Mouse (Mus musculus) forebrain, postnatal 0 days (tissue): ENCODE results near the gene Gm20662. TPM values are rescaled to one million over a fixed set of nuclear protein-coding genes. Genes with fewer than 3 reads are reported as not detected.
A peak's percentile ranks its signal among the peaks of the same experiment; 100 is the strongest.

ENCODE experiments used
- ATAC-seq: fragments of 200-750 bp; cut with Nextera tagmentation; 2 replicates; pipeline ENCODE4 v1.8.0; 2017; ENCODE audit warnings: mild to moderate bottlenecking, moderate library complexity
- DNase-seq: peaks from one replicate; pipeline ENCODE4 v3.0.0-alpha.2; 2015
- H3K27ac ChIP-seq: fragments of 300-500 bp; sonication (generic); 2 replicates; pipeline ENCODE4 v1.5.1; 2014; ENCODE audit warnings: low read depth, mild to moderate bottlenecking, antibody characterized with exemption, low read length, moderate library complexity, mixed read lengths
- H3K27me3 ChIP-seq: fragments of 300-500 bp; sonication (generic); 2 replicates; pipeline ENCODE4 v1.6.1; 2014; ENCODE audit warnings: mild to moderate bottlenecking, low read length, mixed read lengths; ENCODE audit not compliant: insufficient read depth
- H3K36me3 ChIP-seq: fragments of 300-500 bp; sonication (generic); 2 replicates; pipeline ENCODE4 v1.6.1; 2014; ENCODE audit warnings: mild to moderate bottlenecking, moderate library complexity; ENCODE audit not compliant: insufficient read depth
- H3K4me1 ChIP-seq: fragments of 300-500 bp; sonication (generic); 2 replicates; pipeline ENCODE4 v1.6.1; 2014; ENCODE audit warnings: antibody characterized with exemption; ENCODE audit not compliant: insufficient read depth
- H3K4me2 ChIP-seq: fragments of 300-500 bp; sonication (generic); 2 replicates; pipeline ENCODE4 v1.6.1; 2014; ENCODE audit warnings: low read depth, mild to moderate bottlenecking, moderate library complexity
- H3K4me3 ChIP-seq: fragments of 300-500 bp; sonication (generic); 2 replicates; pipeline ENCODE4 v1.5.1; 2014; ENCODE audit warnings: low read depth, low read length, mixed read lengths
- H3K9ac ChIP-seq: fragments of 300-500 bp; sonication (generic); 2 replicates; pipeline ENCODE4 v1.6.1; 2014; ENCODE audit warnings: mild to moderate bottlenecking
- H3K9me3 ChIP-seq: fragments of 300-500 bp; sonication (generic); 2 replicates; pipeline ENCODE4 v1.6.1; 2016; ENCODE audit warnings: low read length
- CTCF ChIP-seq: sonication (generic); IDR thresholded peaks from 2 replicates; pipeline ENCODE4 v1.5.1; 2016; ENCODE audit warnings: antibody characterized with exemption, control low read depth, low read depth
- WGBS: fragments of 180-500 bp; shearing (Covaris S2); extraction: QIAGEN DNeasy Blood & Tissue Kit; methylation state at CpG from one replicate; pipeline ENCODE4 v1.1.7; 2014; 5-methylcytosine and 5-hydroxymethylcytosine counted together
- microRNA-seq, 2 experiments: library from miRNA; unstranded; fragments of <30 nt; microRNA quantifications; one replicate each; pipeline ENCODE4; 2016
- polyA plus RNA-seq: library from polyadenylated mRNA; unstranded; fragments of >200 nt; fragmentation: Nextera tagmentation; extraction: Ambion mirVana; gene quantifications from 2 replicates; pipeline ENCODE4 v1.2.1, GENCODE M21; 2015
- total RNA-seq: library from RNA; depleted of rRNA; stranded (reverse); fragments of >200 nt; gene quantifications from 2 replicates; pipeline ENCODE4 v1.2.3, GENCODE M21; 2014; rRNA removed

The Gm20662 gene
- total and polyA plus RNA-seq, 2 experiments from 2014 or later, result 7.9 TPM; not detected in 1

GRCm38 (mm10) chr9:108083561-108083960 lies 87.4 kb downstream of the Gm20662 start:
- ATAC-seq (no peak), DNase-seq (no peak)
- no peaks in the 10 kb centered on the region for H3K9me3 ChIP-seq
- 88% methylated on average over 6 of the region's 6 CpGs for WGBS
- peaks cover 39% of the 10 kb centered on the region for H3K36me3 ChIP-seq
- H3K4me2 ChIP-seq, result no peak overlapping the region
- no peak for TF ChIP-seq CTCF
- H3K9ac ChIP-seq, result no peak overlapping the region
- H3K27ac ChIP-seq, result no peak overlapping the region
- H3K27me3 ChIP-seq, result peaks cover 7% of the 10 kb centered on the region
- H3K4me1 ChIP-seq, result peaks cover 5% of the 10 kb centered on the region
- no peak overlapping the region for H3K4me3 ChIP-seq

GRCm38 (mm10) chr9:108085261-108085660 lies 89.1 kb downstream of the Gm20662 start:
- Histone ChIP-seq H3K9me3 (no peaks in the 10 kb centered on the region), H3K9ac (no peak overlapping the region), H3K4me1 (peaks cover 4% of the 10 kb centered on the region; the same call in 1 of the 2 replicates), H3K4me3 (no peak overlapping the region), H3K27me3 (peaks cover 7% of the 10 kb centered on the region), H3K27ac (no peak overlapping the region), H3K4me2 (no peak overlapping the region), H3K36me3 (peaks cover 56% of the 10 kb centered on the region)
- no peak for ATAC-seq
- TF ChIP-seq CTCF, result no peak
- no peak for DNase-seq
- WGBS, result 94% methylated on average over 4 of the region's 4 CpGs

- Histone ChIP-seq H3K9me3 (no peaks in the 10 kb centered on the region), H3K4me1 (no peaks in the 10 kb centered on the region), H3K27me3 (no peaks in the 10 kb centered on the region), H3K27ac (no peak overlapping the region), H3K4me2 (no peak overlapping the region), H3K9ac (no peak overlapping the region), H3K36me3 (peaks cover 67% of the 10 kb centered on the region), H3K4me3 (no peak overlapping the region)
- TF ChIP-seq CTCF, result no peak
- DNase-seq (no peak), ATAC-seq (no peak)
- 97% methylated on average over 7 of the region's 7 CpGs for WGBS
Measured at GRCm38 (mm10) chr9:108090611-108091120, 94.5 kb downstream of the Gm20662 start.

- Histone ChIP-seq H3K4me1 (no peaks in the 10 kb centered on the region), H3K27ac (no peak overlapping the region), H3K4me3 (peak overlapping the region; percentile 44), H3K9me3 (no peaks in the 10 kb centered on the region), H3K27me3 (no peaks in the 10 kb centered on the region), H3K36me3 (peaks cover 50% of the 10 kb centered on the region), H3K9ac (peak overlapping the region; percentile 67; the same call in 1 of the 2 replicates), H3K4me2 (peak overlapping the region; percentile 98)
- ATAC-seq (no peak), DNase-seq (no peak)
- 68% methylated on average over 10 of the region's 10 CpGs for WGBS
- no peak for TF ChIP-seq CTCF
Measured at GRCm38 (mm10) chr9:108093586-108093985, 97.4 kb downstream of the Gm20662 start.

GRCm38 (mm10) chr9:108094184-108094941 lies 98.2 kb downstream of the Gm20662 start, which contains the start of gene Apeh:
Gene Apeh, minus strand, starts transcription at chr9:108094606.
- no peaks in the 10 kb centered on the region for H3K4me1 ChIP-seq
- peak; percentile 83 for DNase-seq
- H3K9ac ChIP-seq, result peak within 1 kb of the TSS; percentile 67
- 2% methylated on average over 51 of the region's 52 CpGs for WGBS
- H3K27ac ChIP-seq, result peak within 1 kb of the TSS; percentile 74
- peaks cover 50% of the 10 kb centered on the region for H3K36me3 ChIP-seq
- peak within 1 kb of the TSS; percentile 98 for H3K4me2 ChIP-seq
- peak; percentile 6; the same call in 1 of the 2 replicates for TF ChIP-seq CTCF
- H3K27me3 ChIP-seq, result no peaks in the 10 kb centered on the region
- peak; percentile 90 for ATAC-seq
- H3K9me3 ChIP-seq, result no peaks in the 10 kb centered on the region
- H3K4me3 ChIP-seq, result peak within 1 kb of the TSS; percentile 44

Small RNA genes within 50 kb of the gene (microRNA-seq; reads per million reads assigned to microRNA genes)
- 0 reads per million in 2 experiments for gene Mir7088

Other genes starting within 250 kb of the Gm20662 start
- gene Rbm5, start 225.4 kb upstream of the Gm20662 start, total RNA-seq, result 173 and 208 TPM in 2 replicates
- 111 and 152 TPM in 2 replicates for gene Rbm5, start 225.4 kb upstream of the Gm20662 start, polyA plus RNA-seq
- 77.8 and 78.3 TPM in 2 replicates for gene Rbm6, start 123.1 kb upstream of the Gm20662 start, total RNA-seq
- gene Rbm6, start 123.1 kb upstream of the Gm20662 start, polyA plus RNA-seq, result 41.4 and 59.5 TPM in 2 replicates
- gene Mon1a, start 108.2 kb upstream of the Gm20662 start, total RNA-seq, result 18.9 and 22.2 TPM in 2 replicates
- 17.4 and 18.1 TPM in 2 replicates for gene Mon1a, start 108.2 kb upstream of the Gm20662 start, polyA plus RNA-seq
- 0.86 and 1.0 TPM in 2 replicates for gene Mst1r, start 89.5 kb upstream of the Gm20662 start, total RNA-seq
- 0.48 and 1.0 TPM in 2 replicates for gene Mst1r, start 89.5 kb upstream of the Gm20662 start, polyA plus RNA-seq
- not detected in 2 replicates for gene Actl11, start 67.9 kb upstream of the Gm20662 start, total RNA-seq
- gene Actl11, start 67.9 kb upstream of the Gm20662 start, polyA plus RNA-seq, result not detected in 2 replicates
- gene Camkv, start 60.7 kb upstream of the Gm20662 start, total RNA-seq, result 228 and 329 TPM in 2 replicates
- 194 and 197 TPM in 2 replicates for gene Camkv, start 60.7 kb upstream of the Gm20662 start, polyA plus RNA-seq
- gene Traip, start 46.2 kb upstream of the Gm20662 start, total RNA-seq, result 11.0 and 15.7 TPM in 2 replicates
- 11.2 TPM in 2 replicates for gene Traip, start 46.2 kb upstream of the Gm20662 start, polyA plus RNA-seq
- gene Uba7, start 20.8 kb upstream of the Gm20662 start, total RNA-seq, result 3.5 and 4.0 TPM in 2 replicates
- 4.5 and 4.8 TPM in 2 replicates for gene Uba7, start 20.8 kb upstream of the Gm20662 start, polyA plus RNA-seq
- gene Gm20661, start 13.3 kb upstream of the Gm20662 start, total RNA-seq, result 0.46 TPM in 1 of 2 replicates, not detected in the other
- gene Gm20661, start 13.3 kb upstream of the Gm20662 start, polyA plus RNA-seq, result 0.12 and 0.20 TPM in 2 replicates
- 6.3 and 7.8 TPM in 2 replicates for gene Inka1, start 10.5 kb upstream of the Gm20662 start, total RNA-seq
- 20.3 and 23.0 TPM in 2 replicates for gene Inka1, start 10.5 kb upstream of the Gm20662 start, polyA plus RNA-seq
- gene Cdhr4, start 3.9 kb upstream of the Gm20662 start, total RNA-seq, result 3.1 and 4.4 TPM in 2 replicates
- gene Cdhr4, start 3.9 kb upstream of the Gm20662 start, polyA plus RNA-seq, result 0.38 and 0.69 TPM in 2 replicates
- 240 and 251 TPM in 2 replicates for gene Ip6k1, start 6.2 kb downstream of the Gm20662 start, total RNA-seq
- gene Ip6k1, start 6.2 kb downstream of the Gm20662 start, polyA plus RNA-seq, result 70.5 and 86.9 TPM in 2 replicates
- 17.5 and 18.6 TPM in 2 replicates for gene Gmppb, start 52.9 kb downstream of the Gm20662 start, total RNA-seq
- 15.5 and 16.0 TPM in 2 replicates for gene Gmppb, start 52.9 kb downstream of the Gm20662 start, polyA plus RNA-seq
- gene Amigo3, start 56.8 kb downstream of the Gm20662 start, total RNA-seq, result 2.9 and 3.4 TPM in 2 replicates
- gene Amigo3, start 56.8 kb downstream of the Gm20662 start, polyA plus RNA-seq, result 1.4 and 1.5 TPM in 2 replicates
- gene Mst1, start 84.1 kb downstream of the Gm20662 start, total RNA-seq, result 0.10 TPM in 1 of 2 replicates, not detected in the other
- not detected in 2 replicates for gene Mst1, start 84.1 kb downstream of the Gm20662 start, polyA plus RNA-seq
- gene Rnf123, start 87.0 kb downstream of the Gm20662 start, total RNA-seq, result 32.0 and 35.8 TPM in 2 replicates
- 25.4 and 37.0 TPM in 2 replicates for gene Rnf123, start 87.0 kb downstream of the Gm20662 start, polyA plus RNA-seq
- 24.5 and 27.9 TPM in 2 replicates for gene Apeh, start 98.3 kb downstream of the Gm20662 start, total RNA-seq
- 28.2 and 30.0 TPM in 2 replicates for gene Apeh, start 98.3 kb downstream of the Gm20662 start, polyA plus RNA-seq
- 27.4 and 34.1 TPM in 2 replicates for gene Bsn, start 194.0 kb downstream of the Gm20662 start, total RNA-seq
- gene Bsn, start 194.0 kb downstream of the Gm20662 start, polyA plus RNA-seq, result 3.0 and 5.5 TPM in 2 replicates